Mouse (Mus musculus): ENCODE measurements around the gene E130114P18Rik. TPM values are rescaled to one million over a fixed set of nuclear protein-coding genes. Genes with fewer than 3 reads are reported as not detected.

E130114P18Rik gene
- polyA plus RNA-seq, 1 experiment from 2014 or later: 0.08 TPM

- no peak for ATAC-seq (ENCODE audit: low read depth)
- no peak overlapping the region for H3K9ac ChIP-seq (ENCODE audit: low read depth, low read length)
- H3K9me3 ChIP-seq (replicated peaks; ENCODE audit: control insufficient read depth, low read length): no peaks in the 10 kb centered on the region
- under 1% methylated on average over 13 of the region's 13 CpGs for WGBS (ENCODE audit: insufficient replicate concordance)
- H3K36me3 ChIP-seq (ENCODE audit: control insufficient read depth, insufficient read depth): no peaks in the 10 kb centered on the region
- peaks cover 52% of the 10 kb centered on the region for H3K27me3 ChIP-seq (ENCODE audit: control insufficient read depth, insufficient read depth, low read depth, low read length)
- peak overlapping the region; percentile 7; the same call in 1 of the 2 replicates for H3K27ac ChIP-seq (ENCODE audit: low read length)
- H3K4me2 ChIP-seq (ENCODE audit: low read depth, low read length): peak overlapping the region; percentile 51
- peaks cover 4% of the 10 kb centered on the region; the same call in 1 of the 2 replicates for H3K4me1 ChIP-seq (ENCODE audit: control insufficient read depth, low read depth, low read length)
- peak overlapping the region; percentile 37 for H3K4me3 ChIP-seq (ENCODE audit: low read depth, low read length)
These were observed 2.8 kb downstream of the E130114P18Rik start for GRCm38 (mm10) chr4:97775059-97775458.

- Histone ChIP-seq H3K9me3 (replicated peaks; ENCODE audit: control insufficient read depth, low read length) (no peaks in the 10 kb centered on the region), H3K9ac (ENCODE audit: low read depth, low read length) (no peak overlapping the region), H3K27me3 (ENCODE audit: control insufficient read depth, insufficient read depth, low read depth, low read length) (peaks cover 46% of the 10 kb centered on the region), H3K27ac (ENCODE audit: low read length) (peak overlapping the region; percentile 7; the same call in 1 of the 2 replicates), H3K4me3 (ENCODE audit: low read depth, low read length) (no peak overlapping the region), H3K36me3 (ENCODE audit: control insufficient read depth, insufficient read depth) (no peaks in the 10 kb centered on the region), H3K4me2 (ENCODE audit: low read depth, low read length) (peak overlapping the region; percentile 51), H3K4me1 (ENCODE audit: control insufficient read depth, low read depth, low read length) (peaks cover 4% of the 10 kb centered on the region; the same call in 1 of the 2 replicates)
- 29% methylated on average over 4 of the region's 4 CpGs for WGBS (ENCODE audit: insufficient replicate concordance)
- no peak for ATAC-seq (ENCODE audit: low read depth)
These were observed 3.4 kb downstream of the E130114P18Rik start for GRCm38 (mm10) chr4:97774446-97774950.

- H3K36me3 ChIP-seq (ENCODE audit: control insufficient read depth, insufficient read depth): no peaks in the 10 kb centered on the region
- peaks cover 39% of the 10 kb centered on the region for H3K27me3 ChIP-seq (ENCODE audit: control insufficient read depth, insufficient read depth, low read depth, low read length)
- no peak overlapping the region for H3K9ac ChIP-seq (ENCODE audit: low read depth, low read length)
- peak overlapping the region; percentile 56; the same call in 1 of the 2 replicates for H3K4me2 ChIP-seq (ENCODE audit: low read depth, low read length)
- no peaks in the 10 kb centered on the region for H3K9me3 ChIP-seq (replicated peaks; ENCODE audit: control insufficient read depth, low read length)
- no peak overlapping the region for H3K4me3 ChIP-seq (ENCODE audit: low read depth, low read length)
- ATAC-seq (ENCODE audit: low read depth): no peak
- H3K4me1 ChIP-seq (ENCODE audit: control insufficient read depth, low read depth, low read length): peaks cover 4% of the 10 kb centered on the region; the same call in 1 of the 2 replicates
- 76% methylated on average over 2 of the region's 2 CpGs for WGBS (ENCODE audit: insufficient replicate concordance)
- H3K27ac ChIP-seq (ENCODE audit: low read length): no peak overlapping the region
These were observed 4.1 kb downstream of the E130114P18Rik start for GRCm38 (mm10) chr4:97773791-97774190.

GRCm38 (mm10) chr4:97773110-97773593 is 4.7 kb downstream of the E130114P18Rik start:
- Histone ChIP-seq H3K4me2 (ENCODE audit: low read depth, low read length) (peak overlapping the region; percentile 56), H3K27ac (ENCODE audit: low read length) (0 out of 2 replicates have a peak overlapping the region, but pooled peaks have one; percentile 40), H3K36me3 (ENCODE audit: control insufficient read depth, insufficient read depth) (no peaks in the 10 kb centered on the region), H3K4me1 (ENCODE audit: control insufficient read depth, low read depth, low read length) (peaks cover 4% of the 10 kb centered on the region; the same call in 1 of the 2 replicates), H3K9me3 (replicated peaks; ENCODE audit: control insufficient read depth, low read length) (no peaks in the 10 kb centered on the region), H3K9ac (ENCODE audit: low read depth, low read length) (no peak overlapping the region), H3K27me3 (ENCODE audit: control insufficient read depth, insufficient read depth, low read depth, low read length) (peaks cover 33% of the 10 kb centered on the region), H3K4me3 (ENCODE audit: low read depth, low read length) (peak overlapping the region; percentile 60)
- ATAC-seq (ENCODE audit: low read depth): peak; percentile 67
- WGBS (ENCODE audit: insufficient replicate concordance): 0% methylated on average over 14 of the region's 14 CpGs

- peak within 1 kb of the TSS; percentile 56 for H3K4me2 ChIP-seq (ENCODE audit: low read depth, low read length)
- peaks cover 4% of the 10 kb centered on the region; the same call in 1 of the 2 replicates for H3K4me1 ChIP-seq (ENCODE audit: control insufficient read depth, low read depth, low read length)
- H3K36me3 ChIP-seq (ENCODE audit: control insufficient read depth, insufficient read depth): no peaks in the 10 kb centered on the region
- H3K27ac ChIP-seq (ENCODE audit: low read length): peak within 1 kb of the TSS; percentile 79
- WGBS (ENCODE audit: insufficient replicate concordance): under 1% methylated on average over 9 of the region's 9 CpGs
- H3K9me3 ChIP-seq (replicated peaks; ENCODE audit: control insufficient read depth, low read length): no peaks in the 10 kb centered on the region
- H3K27me3 ChIP-seq (ENCODE audit: control insufficient read depth, insufficient read depth, low read depth, low read length): peaks cover 28% of the 10 kb centered on the region
- peak within 1 kb of the TSS; percentile 5 for H3K9ac ChIP-seq (ENCODE audit: low read depth, low read length)
- no peak for ATAC-seq (ENCODE audit: low read depth)
- H3K4me3 ChIP-seq (ENCODE audit: low read depth, low read length): peak within 1 kb of the TSS; percentile 60
These were observed 5.2 kb downstream of the E130114P18Rik start, which contains the start of gene Nfia for GRCm38 (mm10) chr4:97772641-97773040. Gene Nfia (plus strand): TSS chr4:97772734.

- peak overlapping the region; percentile 5 for H3K9ac ChIP-seq (ENCODE audit: low read depth, low read length)
- H3K27me3 ChIP-seq (ENCODE audit: control insufficient read depth, insufficient read depth, low read depth, low read length): peaks cover 22% of the 10 kb centered on the region
- peaks cover 4% of the 10 kb centered on the region; the same call in 1 of the 2 replicates for H3K4me1 ChIP-seq (ENCODE audit: control insufficient read depth, low read depth, low read length)
- peak overlapping the region; percentile 60 for H3K4me3 ChIP-seq (ENCODE audit: low read depth, low read length)
- peak; percentile 96 for ATAC-seq (ENCODE audit: low read depth)
- H3K9me3 ChIP-seq (replicated peaks; ENCODE audit: control insufficient read depth, low read length): no peaks in the 10 kb centered on the region
- under 1% methylated on average over 25 of the region's 25 CpGs for WGBS (ENCODE audit: insufficient replicate concordance)
- H3K27ac ChIP-seq (ENCODE audit: low read length): peak overlapping the region; percentile 79
- H3K4me2 ChIP-seq (ENCODE audit: low read depth, low read length): peak overlapping the region; percentile 56
- H3K36me3 ChIP-seq (ENCODE audit: control insufficient read depth, insufficient read depth): no peaks in the 10 kb centered on the region
These were observed 5.8 kb downstream of the E130114P18Rik start for GRCm38 (mm10) chr4:97772084-97772484.

GRCm38 (mm10) chr4:97771426-97771825 is 6.5 kb downstream of the E130114P18Rik start:
- Histone ChIP-seq H3K36me3 (ENCODE audit: control insufficient read depth, insufficient read depth) (no peaks in the 10 kb centered on the region), H3K4me3 (ENCODE audit: low read depth, low read length) (peak overlapping the region; percentile 60), H3K9me3 (replicated peaks; ENCODE audit: control insufficient read depth, low read length) (no peaks in the 10 kb centered on the region), H3K4me1 (ENCODE audit: control insufficient read depth, low read depth, low read length) (peaks cover 4% of the 10 kb centered on the region; the same call in 1 of the 2 replicates), H3K27me3 (ENCODE audit: control insufficient read depth, insufficient read depth, low read depth, low read length) (peaks cover 16% of the 10 kb centered on the region), H3K27ac (ENCODE audit: low read length) (peak overlapping the region; percentile 8; the same call in 1 of the 2 replicates), H3K4me2 (ENCODE audit: low read depth, low read length) (peak overlapping the region; percentile 56), H3K9ac (ENCODE audit: low read depth, low read length) (peak overlapping the region; percentile 5; the same call in 1 of the 2 replicates)
- 15% methylated on average over 5 of the region's 5 CpGs for WGBS (ENCODE audit: insufficient replicate concordance)
- no peak for ATAC-seq (ENCODE audit: low read depth)

GRCm38 (mm10) chr4:97769861-97770260 is 8.0 kb downstream of the E130114P18Rik start:
- peaks cover 4% of the 10 kb centered on the region; the same call in 1 of the 2 replicates for H3K4me1 ChIP-seq (ENCODE audit: control insufficient read depth, low read depth, low read length)
- no peaks in the 10 kb centered on the region for H3K9me3 ChIP-seq (replicated peaks; ENCODE audit: control insufficient read depth, low read length)
- ATAC-seq (ENCODE audit: low read depth): no peak
- H3K4me3 ChIP-seq (ENCODE audit: low read depth, low read length): no peak overlapping the region
- H3K27me3 ChIP-seq (ENCODE audit: control insufficient read depth, insufficient read depth, low read depth, low read length): peaks cover 5% of the 10 kb centered on the region
- WGBS (ENCODE audit: insufficient replicate concordance): no CpG with 5 or more reads among the region's 1 CpGs
- H3K36me3 ChIP-seq (ENCODE audit: control insufficient read depth, insufficient read depth): no peaks in the 10 kb centered on the region
- no peak overlapping the region for H3K27ac ChIP-seq (ENCODE audit: low read length)
- no peak overlapping the region for H3K9ac ChIP-seq (ENCODE audit: low read depth, low read length)
- no peak overlapping the region for H3K4me2 ChIP-seq (ENCODE audit: low read depth, low read length)

GRCm38 (mm10) chr4:97767516-97767915 is 10.4 kb downstream of the E130114P18Rik start:
- ATAC-seq (ENCODE audit: low read depth): no peak
- WGBS (ENCODE audit: insufficient replicate concordance): 68% methylated on average over 5 of the region's 5 CpGs
- no peaks in the 10 kb centered on the region for H3K27me3 ChIP-seq (ENCODE audit: control insufficient read depth, insufficient read depth, low read depth, low read length)
- no peaks in the 10 kb centered on the region for H3K36me3 ChIP-seq (ENCODE audit: control insufficient read depth, insufficient read depth)
- H3K4me3 ChIP-seq (ENCODE audit: low read depth, low read length): no peak overlapping the region
- no peak overlapping the region for H3K4me2 ChIP-seq (ENCODE audit: low read depth, low read length)
- no peaks in the 10 kb centered on the region for H3K9me3 ChIP-seq (replicated peaks; ENCODE audit: control insufficient read depth, low read length)
- H3K9ac ChIP-seq (ENCODE audit: low read depth, low read length): no peak overlapping the region
- no peak overlapping the region for H3K27ac ChIP-seq (ENCODE audit: low read length)
- H3K4me1 ChIP-seq (ENCODE audit: control insufficient read depth, low read depth, low read length): no peaks in the 10 kb centered on the region
